Mouse (Mus musculus) liver, adult (tissue): ENCODE data around the gene Pafah1b3.
A peak's percentile ranks its signal among the peaks of the same experiment; 100 is the strongest.

ENCODE experiments used
- GATA4 ChIP-seq: IDR thresholded peaks from 2 replicates; pipeline ENCODE4 v1.6.1; 2014; ENCODE audit warnings: mild to moderate bottlenecking, low read length; ENCODE audit not compliant: insufficient replicate concordance

Gene Pafah1b3

DNA sequence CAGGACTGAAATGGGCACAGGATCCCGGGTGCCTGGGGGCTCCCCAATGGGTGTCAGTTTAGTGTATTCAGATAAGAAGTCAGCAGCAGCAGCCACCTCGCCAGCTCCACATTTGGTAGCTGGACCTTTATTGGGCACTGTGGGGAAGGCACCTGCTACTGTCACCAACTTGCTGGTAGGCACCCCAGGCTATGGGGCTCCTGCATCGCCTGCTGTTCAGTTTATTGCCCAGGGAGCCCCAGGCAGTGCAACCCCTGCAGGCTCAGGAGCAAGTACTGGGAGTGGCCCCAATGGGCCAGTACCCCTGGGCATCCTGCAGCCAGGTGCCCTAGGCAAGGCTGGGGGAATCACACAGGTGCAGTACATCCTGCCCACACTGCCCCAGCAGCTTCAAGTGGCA lies 9.1 kb downstream of the Pafah1b3 start:
- no peak for TF ChIP-seq GATA4

DNA sequence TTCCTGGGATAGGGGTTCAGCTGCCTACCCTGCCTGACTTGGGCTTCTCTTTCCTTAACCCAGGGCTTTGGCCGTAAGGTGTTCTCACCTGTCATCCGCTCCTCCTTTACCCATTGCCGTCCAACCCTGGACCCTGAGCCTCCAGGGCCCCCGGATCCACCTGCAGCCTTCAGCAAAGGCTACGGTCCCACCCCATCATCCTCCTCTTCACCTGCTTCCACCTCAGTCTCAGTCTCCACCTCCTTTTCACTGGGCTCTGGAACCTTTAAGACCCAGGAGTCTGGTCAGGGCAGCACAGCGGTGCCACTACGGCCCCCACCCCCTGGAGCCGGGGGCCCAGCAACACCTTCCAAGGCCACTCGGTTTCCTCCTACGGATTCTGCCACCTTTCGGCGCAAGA lies 9.8 kb downstream of the Pafah1b3 start:
- TF ChIP-seq GATA4, result no peak

DNA sequence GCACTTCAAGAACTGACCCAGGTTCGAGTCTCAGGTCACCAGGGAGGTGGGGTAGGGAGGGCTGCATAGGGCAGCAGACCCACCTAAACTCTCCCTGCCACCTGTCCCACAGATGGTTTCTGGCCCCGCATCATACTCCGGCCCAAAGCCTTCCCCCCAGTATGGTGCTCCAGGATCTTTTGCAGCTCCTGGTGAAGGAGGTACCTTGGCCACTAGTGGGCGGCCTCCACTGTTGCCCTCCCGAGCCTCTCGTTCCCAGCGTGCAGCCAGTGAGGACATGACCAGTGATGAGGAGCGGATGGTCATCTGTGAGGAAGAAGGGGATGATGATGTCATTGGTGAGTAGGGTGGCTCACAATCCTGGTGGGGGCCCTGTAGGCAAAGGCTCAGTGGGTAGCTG lies 10.8 kb downstream of the Pafah1b3 start:
- TF ChIP-seq GATA4, result no peak

DNA sequence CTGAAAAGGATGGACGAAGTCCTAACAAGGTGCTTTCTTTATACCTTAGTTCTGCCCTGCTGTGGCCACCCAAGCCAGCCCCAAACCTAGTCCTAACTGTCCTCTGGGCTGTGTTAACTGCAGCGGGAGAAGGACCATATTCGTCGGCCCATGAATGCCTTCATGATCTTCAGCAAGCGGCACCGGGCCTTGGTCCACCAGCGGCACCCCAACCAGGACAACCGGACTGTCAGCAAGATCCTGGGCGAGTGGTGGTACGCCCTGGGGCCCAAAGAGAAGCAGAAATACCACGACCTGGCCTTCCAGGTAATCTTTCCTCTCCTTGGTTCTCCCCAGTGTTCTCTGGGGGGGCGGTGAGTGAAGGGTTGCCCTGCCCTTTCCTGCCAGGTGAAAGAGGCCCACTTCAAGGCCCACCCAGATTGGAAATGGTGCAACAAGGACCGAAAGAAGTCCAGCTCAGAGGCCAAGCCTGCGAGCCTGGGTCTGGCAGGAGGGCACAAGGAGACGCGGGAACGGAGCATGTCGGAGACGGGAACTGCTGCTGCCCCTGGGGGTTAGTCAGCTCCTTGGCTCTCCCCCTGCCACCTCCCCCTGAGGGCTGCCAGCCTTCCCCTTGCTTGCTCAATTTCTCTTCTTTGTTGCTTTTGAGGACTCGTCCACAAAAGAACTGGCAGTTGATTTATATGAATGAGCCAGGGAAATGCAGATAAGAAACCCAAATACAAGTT lies 12.1 kb downstream of the Pafah1b3 start:
- TF ChIP-seq GATA4, result no peak

GRCm38 (mm10) chr7:25284766-25285165 lies 13.0 kb downstream of the Pafah1b3 start:
- TF ChIP-seq GATA4, result no peak

DNA sequence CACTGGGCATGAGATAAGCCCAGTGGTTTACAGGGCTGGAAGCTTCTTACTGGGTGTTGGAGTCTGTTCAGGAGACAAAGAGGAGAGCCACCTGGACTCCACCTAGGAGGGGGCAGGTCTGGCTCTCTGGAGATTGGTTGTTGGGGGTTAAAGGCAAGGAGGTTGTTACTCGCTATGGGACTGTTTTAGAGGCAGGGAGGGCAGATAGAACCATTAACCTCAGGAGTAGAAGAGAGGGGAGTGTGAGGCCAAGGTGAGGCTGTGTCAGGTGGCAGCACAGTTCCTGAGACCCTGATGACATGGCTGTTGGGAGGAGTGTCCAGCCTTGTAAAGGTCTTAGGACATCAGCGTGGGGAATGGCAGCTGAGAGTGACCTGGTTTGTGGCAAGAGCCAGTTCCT lies 13.6 kb downstream of the Pafah1b3 start:
- TF ChIP-seq GATA4, result no peak

DNA sequence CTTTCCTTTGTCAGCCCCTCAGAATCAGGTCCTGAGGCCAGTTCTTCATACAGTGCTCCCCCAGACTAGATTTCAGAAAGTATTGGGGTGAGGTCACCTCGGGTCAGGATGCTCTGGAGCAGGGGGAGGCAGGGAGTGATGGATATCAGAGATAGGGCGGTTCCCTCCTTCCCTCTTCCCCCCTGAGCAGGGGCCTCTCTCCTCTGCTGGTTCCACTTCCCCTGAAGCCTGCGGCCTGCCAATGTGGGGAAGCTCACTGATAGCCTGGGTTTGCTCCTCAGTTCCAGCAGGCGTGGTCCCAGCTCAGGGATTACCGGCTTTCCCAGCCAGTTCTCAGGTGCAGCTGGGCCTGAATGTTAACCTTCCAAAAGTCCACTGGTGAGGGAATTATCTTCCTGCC lies 14.1 kb downstream of the Pafah1b3 start:
- no peak for TF ChIP-seq GATA4

DNA sequence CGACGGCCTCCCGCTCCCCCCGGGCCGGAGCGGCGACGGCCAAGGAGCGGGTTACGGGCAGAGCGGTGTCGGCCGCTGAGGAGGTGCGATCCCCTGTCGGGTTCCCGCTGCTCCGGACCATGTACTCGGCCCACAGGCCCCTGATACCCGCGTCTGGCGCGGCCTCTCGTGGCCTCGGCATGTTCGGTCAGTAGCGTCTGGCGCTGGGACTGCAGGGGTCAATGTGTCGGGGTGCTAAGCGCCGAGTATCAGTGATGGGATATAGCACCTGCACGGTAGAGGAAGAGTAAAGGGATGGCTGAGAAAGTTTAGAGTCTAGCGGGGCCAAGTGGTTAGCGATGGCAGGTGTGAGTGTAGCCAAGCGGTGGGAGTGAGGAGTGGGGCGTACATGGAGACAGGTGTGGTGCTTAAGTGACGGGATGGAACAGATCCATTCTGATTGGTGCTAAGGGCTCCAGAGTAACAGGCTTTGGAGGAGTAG lies 15.0 kb downstream of the Pafah1b3 start:
- TF ChIP-seq GATA4, result no peak

DNA sequence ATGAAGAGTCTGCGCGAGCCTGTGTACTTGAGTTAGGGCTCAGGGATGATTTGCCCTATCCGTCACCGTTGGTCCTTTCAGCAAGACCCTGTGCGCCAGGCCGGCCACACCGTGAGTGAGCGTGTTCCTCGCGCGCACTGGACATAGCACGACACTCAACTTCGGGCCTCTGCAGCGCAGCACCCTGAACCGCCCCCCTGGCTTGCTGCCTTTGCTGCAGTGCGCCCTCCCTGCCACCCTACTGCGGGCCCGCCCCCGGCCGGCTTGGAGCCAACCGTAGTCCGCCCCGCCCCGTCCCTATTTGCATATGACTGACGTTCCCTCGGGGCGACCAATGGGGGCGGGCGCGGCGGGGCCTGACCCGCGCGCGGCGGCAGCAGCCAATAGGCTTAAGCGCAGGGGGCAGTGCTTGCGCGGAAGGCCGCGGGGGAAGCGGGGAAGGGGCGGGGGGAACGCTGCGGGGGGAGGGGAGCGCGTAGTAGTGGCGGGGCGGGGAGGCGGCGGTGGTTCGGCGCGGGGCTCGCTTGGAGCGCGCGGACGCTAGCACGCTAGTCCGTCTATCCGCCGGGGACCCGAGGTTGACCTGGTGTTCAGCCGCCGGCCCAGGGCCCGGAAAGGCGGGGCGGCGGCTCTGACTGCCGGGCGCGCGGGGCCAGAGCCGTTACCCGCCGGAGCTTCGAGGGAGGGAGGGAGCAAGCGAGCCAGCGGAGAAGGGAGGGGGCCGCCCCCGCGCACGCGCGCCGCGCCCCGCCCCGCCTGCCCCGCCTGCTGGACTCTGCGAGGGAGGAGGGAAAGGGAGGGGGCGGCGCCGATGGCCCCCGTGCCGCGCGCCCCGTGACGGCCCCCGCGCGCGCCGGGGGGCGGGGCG lies 15.8 kb downstream of the Pafah1b3 start:
- no peak for TF ChIP-seq GATA4

DNA sequence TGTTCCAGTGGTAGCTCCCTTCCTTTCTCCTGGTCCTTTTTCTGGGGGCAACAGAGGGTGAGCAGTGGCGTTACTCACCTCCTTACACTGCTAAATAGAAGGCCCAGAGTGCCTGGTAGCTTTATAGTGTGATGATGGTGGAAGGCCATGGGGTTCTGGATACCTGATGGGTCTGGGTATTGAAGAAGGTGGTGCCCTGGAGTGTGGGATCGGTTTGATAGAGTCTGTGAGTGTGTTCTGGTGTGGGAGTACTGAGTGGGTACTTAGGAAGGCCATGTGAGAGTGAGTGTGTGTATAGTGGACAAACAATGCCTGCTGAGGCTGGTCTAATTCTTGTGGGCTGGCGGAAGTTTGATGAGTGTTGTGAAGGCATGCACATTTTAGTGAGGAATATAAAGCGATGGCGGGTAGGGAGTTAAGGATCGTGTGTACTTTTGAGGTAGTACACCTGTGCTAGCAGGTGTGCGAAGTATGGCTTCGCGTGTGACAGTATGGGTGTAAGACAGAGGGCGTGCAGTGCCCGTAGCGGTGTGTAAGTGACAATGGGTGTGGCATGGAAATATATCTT lies 16.5 kb downstream of the Pafah1b3 start:
- TF ChIP-seq GATA4, result no peak

- peak; percentile 20; the same call in 1 of the 2 replicates for TF ChIP-seq GATA4
Observed at GRCm38 (mm10) chr7:25279861-25280791, 17.7 kb downstream of the Pafah1b3 start.

DNA sequence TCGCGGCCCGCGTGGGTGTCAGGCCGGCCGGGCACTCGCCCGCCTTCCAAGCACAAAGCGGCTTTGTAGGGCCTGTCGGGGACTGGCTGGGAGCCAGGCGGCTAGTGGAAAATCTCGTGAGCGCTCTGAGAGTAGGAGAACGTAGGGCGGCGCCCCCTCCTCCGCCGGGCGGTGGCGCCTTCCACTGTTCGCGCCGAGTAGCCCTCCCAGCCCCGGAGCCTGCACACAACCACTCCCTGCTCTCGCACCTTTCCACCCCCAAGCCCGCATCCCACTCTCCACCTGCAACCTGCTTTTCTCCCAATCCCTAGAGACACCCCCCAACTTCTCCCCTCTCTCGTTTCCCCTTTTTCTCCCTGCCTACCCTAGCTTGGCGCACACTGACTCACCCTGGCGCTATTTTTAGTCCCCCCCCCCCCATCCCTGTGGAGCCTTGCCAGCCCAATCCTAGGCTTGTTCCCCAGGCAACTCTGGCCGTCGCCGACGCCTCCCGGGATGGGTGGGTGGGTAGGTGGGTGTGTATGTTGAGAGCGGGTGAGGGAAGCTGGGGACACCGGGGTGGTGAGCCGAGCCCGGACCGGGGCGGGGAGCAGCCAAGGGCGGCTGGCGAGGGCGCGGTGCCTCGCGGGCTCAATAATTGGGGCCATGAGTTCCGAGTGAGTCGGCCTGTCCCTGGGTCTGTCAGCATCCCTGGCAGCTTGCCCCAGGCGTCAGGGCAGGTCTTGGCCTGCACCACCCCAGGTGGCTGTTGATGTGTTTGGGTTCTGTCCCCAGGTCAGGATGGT lies 18.5 kb downstream of the Pafah1b3 start:
- TF ChIP-seq GATA4, result no peak

GRCm38 (mm10) chr7:25278341-25279075 lies 19.3 kb downstream of the Pafah1b3 start:
- TF ChIP-seq GATA4, result no peak
